Comparison of ENCODE assay signal across 13 mouse cellular contexts in the genomic region with DNA sequence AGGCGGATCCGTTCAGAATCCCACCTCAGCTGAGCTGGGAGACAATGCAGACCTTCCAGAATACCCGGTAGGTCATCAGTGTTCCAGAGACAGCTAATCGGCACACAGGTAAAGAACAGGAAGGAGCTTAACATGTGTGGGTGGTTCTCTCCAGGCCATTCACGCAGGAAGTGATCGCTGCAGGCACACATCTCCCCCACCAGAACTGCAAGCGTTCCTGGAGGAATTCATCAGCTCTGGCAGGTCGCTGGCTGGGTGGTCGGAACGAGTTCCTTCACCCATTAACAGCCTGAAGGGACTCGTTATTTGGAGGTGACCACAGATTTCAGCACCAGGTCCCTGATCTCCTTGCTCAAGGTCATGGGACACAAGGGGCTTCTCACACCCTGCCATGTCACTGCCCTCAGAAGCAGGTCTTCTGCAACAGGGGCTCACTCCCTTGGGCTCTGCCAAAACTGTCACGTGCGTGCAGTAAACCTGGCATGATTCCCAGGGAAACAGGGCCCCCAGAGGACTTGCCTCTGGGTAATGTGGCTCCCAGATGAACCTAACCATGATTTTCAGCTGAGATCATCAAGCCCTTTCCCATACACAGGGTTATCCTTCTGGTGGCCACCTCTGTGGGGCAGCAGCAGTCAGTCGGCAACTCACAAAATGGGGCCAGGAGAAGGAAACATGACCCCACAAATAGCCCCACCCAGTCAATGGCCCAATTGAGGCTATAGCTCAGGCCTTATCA. TPM values are rescaled to one million over a fixed set of nuclear protein-coding genes. Genes with fewer than 3 reads are reported as not detected.
A peak's percentile ranks its signal among the peaks of the same experiment; 100 is the strongest.
DNase-seq lines count a peak whose midpoint lies in the region; ATAC-seq lines count a peak whose summit lies in the region.
"Had no signal": no experiment of that assay in that cellular context is flagged by ENCODE, and none has a peak within 500 bp of the region (broad histone marks: within the 10 kb centered on the region; RNA-seq: fewer than 3 reads in every experiment).

No protein-coding gene starts in this region.

- H3K4me1 ChIP-seq in hindbrain, embryonic 16.5 days (ENCODE audit: control insufficient read depth, insufficient read depth, low read depth, low read length), result no peaks in the 10 kb centered on the region
- 0 out of 2 replicates have a peak, but pooled peaks cover 4% of the 10 kb centered on the region for H3K4me1 ChIP-seq in hindbrain, embryonic 12.5 days

- intact Hi-C loops in heart, postnatal 10 days (cut with DNase I), result no loop called here
- intact Hi-C loops in gastrocnemius, postnatal 14 days (cut with DNase I; ENCODE audit: low total_unique reads), result no loop called here

- no peaks in the 10 kb centered on the region for H3K36me3 ChIP-seq in hindbrain, embryonic 16.5 days (ENCODE audit: control insufficient read depth, insufficient read depth, low read length)
- no peaks in the 10 kb centered on the region for H3K36me3 ChIP-seq in hindbrain, embryonic 12.5 days

- H3K27me3 ChIP-seq in hindbrain, embryonic 16.5 days (replicated peaks; ENCODE audit: control insufficient read depth, insufficient read depth, low read length), result no peaks in the 10 kb centered on the region
- no peaks in the 10 kb centered on the region; the same call in 1 of the 2 replicates for H3K27me3 ChIP-seq in hindbrain, embryonic 12.5 days

- H3K9me3 ChIP-seq in hindbrain, embryonic 16.5 days (ENCODE audit: control insufficient read depth, low read length), result no peaks in the 10 kb centered on the region
- H3K9me3 ChIP-seq in hindbrain, embryonic 12.5 days (replicated peaks), result no peaks in the 10 kb centered on the region

- peak; percentile 40; the same call in 1 of the 2 replicates for ATAC-seq in hindbrain, embryonic 16.5 days
- ATAC-seq in hindbrain, embryonic 12.5 days (ENCODE audit: low FRiP score), result no peak
- ATAC-seq: intestine, postnatal 0 days had no signal

- H3K4me2 ChIP-seq in hindbrain, embryonic 16.5 days (ENCODE audit: low read length), result no peak overlapping the region
- H3K4me2 ChIP-seq in hindbrain, embryonic 12.5 days (replicated peaks), result no peak overlapping the region

- 50% methylated on average over 14 of the region's 14 CpGs for WGBS in hindbrain, embryonic 16.5 days
- 63% methylated on average over 14 of the region's 14 CpGs for WGBS in hindbrain, embryonic 12.5 days

- H3K4me3 ChIP-seq in hindbrain, embryonic 16.5 days (ENCODE audit: low read length), result no peak overlapping the region
- no peak overlapping the region for H3K4me3 ChIP-seq in hindbrain, embryonic 12.5 days

- DNase-seq in retina, postnatal 1 day, result peak; percentile 61
- no peak for DNase-seq in retina, embryonic 14.5 days (ENCODE audit: low spot score)
- peak; percentile 43 to 47 for DNase-seq in heart, postnatal 10 days
- DNase-seq in thymus, adult 18-20 months, result no peak
- no peak for DNase-seq in gastrocnemius, postnatal 14 days
- DNase-seq: cerebellum, postnatal 36 days; gastrocnemius, postnatal 10 days; thymus, postnatal 25 days had no signal

- no peak overlapping the region for H3K9ac ChIP-seq in hindbrain, embryonic 16.5 days (ENCODE audit: low read depth, low read length)
- no peak overlapping the region for H3K9ac ChIP-seq in hindbrain, embryonic 12.5 days

- no peak overlapping the region for H3K27ac ChIP-seq in hindbrain, embryonic 16.5 days (ENCODE audit: low read depth, low read length)
- H3K27ac ChIP-seq in hindbrain, embryonic 12.5 days, result no peak overlapping the region
- H3K27ac ChIP-seq: macrophage had no signal

RNA-seq across cellular contexts. Expression of a gene that starts 46.8 kb away (rescaled TPM):
- polyA plus RNA-seq in hindbrain, embryonic 16.5 days (2015; fragmentation: Nextera tagmentation; extraction: Ambion mirVana), result 1.1 TPM in 2 replicates
- 0.12 and 0.22 TPM in 2 replicates for polyA plus RNA-seq in hindbrain, embryonic 12.5 days (2016; fragmentation: Nextera tagmentation; extraction: Ambion mirVana)
- under 1 TPM; 0.12 TPM for total RNA-seq in heart, postnatal 10 days (2021)
- not detected for total RNA-seq in gastrocnemius, postnatal 14 days (2021)
- polyA plus RNA-seq: neural tube, embryonic 11.5 days had no signal

Comparison
In these comparisons a context has a peak if more than half of its experiments do, and no peak if none do; other contexts are left out.
1. DNase-seq: peak in retina, postnatal 1 day (single experiment) and heart, postnatal 10 days (2 of 2); none in retina, embryonic 14.5 days (single experiment), thymus, adult 18-20 months (0 of 2) and gastrocnemius, postnatal 14 days (single experiment).